Mouse (Mus musculus) induced T-regulatory cell, adult 2 months (primary cell): ENCODE measurements at regions not wholly inside any gene's neighbourhood (a gene's known extent, or its start where the extent isn't known, plus 50 kb on each side); places are given as distances from the start of the nearest gene placed in this dataset.

Experiments used
- DNase-seq: peaks from one replicate; pipeline ENCODE4 v3.0.0-alpha.2; 2012; ENCODE audit warnings: low read depth

- DNase-seq, result no peak
Observed at GRCm38 (mm10) chr14:24827381-24828031, 340.6 kb downstream of the Rps24 start.

DNA sequence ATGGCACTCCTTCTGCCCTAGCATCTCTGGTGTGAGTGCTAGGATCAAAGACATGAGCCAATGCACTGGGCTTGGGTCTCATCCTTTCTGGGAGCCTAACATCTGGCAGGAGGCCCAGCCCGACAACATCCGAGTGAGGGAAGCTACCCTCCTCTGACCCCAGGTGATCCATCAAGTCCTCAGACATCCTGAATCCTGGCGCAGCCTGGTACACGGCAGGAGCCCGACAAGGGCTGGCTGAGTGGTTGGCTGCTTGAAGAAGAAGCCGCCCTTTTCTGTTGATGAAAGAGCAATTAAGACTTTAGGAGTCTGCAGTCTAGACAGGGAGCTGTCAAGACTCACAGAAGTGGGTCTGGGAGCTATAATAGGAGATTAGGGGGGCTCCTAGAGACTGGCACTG is 342.1 kb downstream of the Rps24 start:
- DNase-seq, result no peak

- DNase-seq, result no peak
Observed at GRCm38 (mm10) chr14:24833211-24833610, 346.3 kb downstream of the Rps24 start.

- no peak for DNase-seq
Observed at GRCm38 (mm10) chr14:24838219-24838618, 351.3 kb downstream of the Rps24 start.

- DNase-seq, result no peak
Observed at GRCm38 (mm10) chr14:24839056-24839455, 352.1 kb downstream of the Rps24 start.

GRCm38 (mm10) chr14:24841715-24842496 is 355.0 kb downstream of the Rps24 start:
- DNase-seq, result no peak

DNA sequence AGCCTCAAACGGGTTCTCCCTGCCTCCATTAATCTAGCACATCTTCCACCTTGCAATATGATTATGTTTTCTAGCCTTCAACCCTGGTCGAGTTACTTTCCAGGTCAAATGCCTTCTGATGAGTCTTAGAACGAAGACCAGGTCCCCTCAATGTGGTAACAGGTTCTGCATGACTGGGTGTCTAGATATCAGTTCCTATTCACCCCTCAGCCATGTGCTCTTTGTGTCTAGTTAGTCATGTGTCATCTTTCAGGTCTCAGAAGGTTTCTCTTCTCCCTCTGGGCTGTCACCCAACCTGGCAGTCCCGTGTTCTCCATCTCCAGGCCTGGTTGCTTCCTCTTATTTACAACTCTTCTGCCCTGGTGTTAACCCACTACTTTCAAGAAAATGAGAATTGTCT is 356.7 kb downstream of the Rps24 start:
- no peak for DNase-seq

DNA sequence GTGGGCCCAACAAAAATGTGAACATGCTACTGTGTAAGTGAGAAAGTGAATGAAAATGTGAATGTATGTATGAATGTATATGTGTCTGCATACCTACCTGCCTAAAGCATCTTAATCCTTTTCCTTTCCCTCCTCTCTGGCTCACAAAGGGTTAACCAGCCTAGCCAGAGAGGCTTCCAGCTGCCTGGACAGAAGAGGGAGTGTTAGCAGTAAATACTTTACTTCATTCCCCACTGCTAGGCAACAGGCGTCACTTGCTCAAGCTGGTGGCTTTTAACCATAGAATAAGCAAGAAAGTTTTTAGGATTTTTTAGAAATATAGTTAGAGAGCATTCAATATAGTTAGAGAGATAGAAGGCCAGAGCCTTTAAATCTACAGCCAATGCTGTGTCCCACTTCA is 363.6 kb downstream of the Rps24 start:
- DNase-seq, result no peak

DNA sequence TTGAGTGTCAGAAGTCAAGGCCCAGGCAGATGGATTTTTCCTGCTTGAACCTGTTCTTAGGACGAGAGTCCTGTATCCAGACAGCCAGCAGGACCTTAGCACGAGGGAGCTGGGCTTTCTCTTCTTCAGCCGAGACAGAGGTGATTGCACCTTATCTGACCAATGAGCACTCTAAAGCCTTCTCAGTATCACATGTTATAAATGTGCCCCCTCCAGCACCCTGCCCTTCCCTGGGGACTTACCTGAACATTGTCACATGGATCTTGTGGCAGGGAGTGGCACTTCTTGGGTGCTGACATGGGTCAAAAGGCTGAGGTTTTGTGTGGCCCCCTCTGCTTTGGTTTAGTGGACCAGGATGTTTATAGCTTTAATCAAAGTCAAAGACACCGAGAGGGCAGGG is 367.5 kb downstream of the Rps24 start:
- no peak for DNase-seq

- DNase-seq, result no peak
Observed at GRCm38 (mm10) chr14:24862171-24862570, 375.2 kb downstream of the Rps24 start.

DNA sequence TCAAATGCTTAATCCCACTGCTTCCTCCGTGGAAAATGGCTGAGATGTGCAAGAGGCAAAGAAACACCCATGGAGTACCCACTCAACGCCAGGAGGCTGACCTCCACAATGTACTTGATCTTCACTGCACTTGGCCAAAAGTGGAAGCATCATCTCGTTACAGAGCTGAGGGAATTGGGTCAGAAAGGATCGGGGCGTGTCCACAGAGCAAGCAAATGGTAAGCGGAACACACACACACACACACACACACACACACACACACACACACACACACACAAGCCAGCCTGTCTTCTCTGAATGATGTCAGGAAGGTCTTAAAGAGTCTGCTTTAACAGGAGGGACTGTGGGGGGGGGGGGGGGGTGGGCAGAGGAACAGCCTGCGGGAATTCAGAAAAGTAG is 375.7 kb downstream of the Rps24 start:
- no peak for DNase-seq

DNA sequence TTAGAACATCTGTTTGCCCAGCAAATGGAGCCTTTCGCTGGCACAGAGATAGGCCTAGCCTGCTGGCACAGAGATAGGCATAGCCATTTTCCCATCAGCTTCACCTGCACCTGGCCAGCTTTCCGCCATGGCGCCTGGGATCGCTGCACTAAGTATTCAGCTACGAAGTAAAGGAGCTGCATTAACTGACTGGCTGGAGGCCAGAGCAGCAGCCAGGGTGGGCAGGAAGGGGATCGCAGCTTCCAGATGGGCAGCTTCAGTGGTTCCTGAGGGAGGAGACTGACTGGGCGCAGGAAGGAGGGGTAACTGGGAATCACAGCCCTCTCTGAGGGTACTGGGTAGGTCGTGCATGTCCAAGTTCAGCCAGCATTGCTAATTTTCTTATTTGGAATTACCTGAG is 376.2 kb downstream of the Rps24 start:
- no peak for DNase-seq

GRCm38 (mm10) chr14:24865579-24866230 is 378.8 kb downstream of the Rps24 start:
- no peak for DNase-seq

GRCm38 (mm10) chr14:24867816-24868215 is 380.9 kb downstream of the Rps24 start:
- no peak for DNase-seq

DNA sequence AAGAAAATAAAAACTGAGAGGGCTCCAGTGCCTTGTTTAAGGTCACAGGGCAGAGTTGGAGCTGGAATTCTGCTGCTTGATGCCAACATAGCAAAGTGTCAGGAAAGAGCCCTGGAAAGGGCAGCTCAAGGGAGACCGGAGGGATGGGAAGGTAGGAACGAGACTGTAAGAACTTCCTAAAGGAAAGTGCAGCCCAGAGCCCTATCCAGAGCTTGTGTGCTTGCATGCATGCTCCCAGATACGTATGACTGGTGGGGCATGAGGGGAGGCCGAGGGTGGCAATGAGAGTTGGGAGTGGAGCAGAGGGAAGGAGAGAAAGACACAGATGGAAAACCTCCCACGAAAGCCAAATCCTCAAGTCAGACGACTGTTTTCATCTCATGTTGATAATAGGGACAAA is 381.8 kb downstream of the Rps24 start:
- DNase-seq, result no peak

DNA sequence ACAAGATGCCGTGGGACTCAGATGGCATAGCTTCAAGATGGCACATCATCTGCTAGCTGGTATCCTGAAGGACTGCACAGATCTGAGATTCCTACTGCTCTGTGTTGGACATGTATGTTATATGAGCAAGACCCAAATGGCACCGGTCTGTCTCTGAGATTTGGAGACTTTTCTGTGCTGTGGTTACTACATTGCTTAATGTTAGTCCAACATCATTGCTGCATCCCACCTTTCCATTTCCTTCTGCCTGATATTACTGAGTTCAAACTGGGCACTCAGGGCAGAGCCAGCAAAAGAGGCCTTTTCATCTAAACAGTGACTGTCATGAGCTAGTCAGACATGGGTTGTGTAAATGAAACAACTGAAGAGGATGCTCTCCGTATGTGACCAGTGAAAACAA is 383.3 kb downstream of the Rps24 start:
- DNase-seq, result no peak

DNA sequence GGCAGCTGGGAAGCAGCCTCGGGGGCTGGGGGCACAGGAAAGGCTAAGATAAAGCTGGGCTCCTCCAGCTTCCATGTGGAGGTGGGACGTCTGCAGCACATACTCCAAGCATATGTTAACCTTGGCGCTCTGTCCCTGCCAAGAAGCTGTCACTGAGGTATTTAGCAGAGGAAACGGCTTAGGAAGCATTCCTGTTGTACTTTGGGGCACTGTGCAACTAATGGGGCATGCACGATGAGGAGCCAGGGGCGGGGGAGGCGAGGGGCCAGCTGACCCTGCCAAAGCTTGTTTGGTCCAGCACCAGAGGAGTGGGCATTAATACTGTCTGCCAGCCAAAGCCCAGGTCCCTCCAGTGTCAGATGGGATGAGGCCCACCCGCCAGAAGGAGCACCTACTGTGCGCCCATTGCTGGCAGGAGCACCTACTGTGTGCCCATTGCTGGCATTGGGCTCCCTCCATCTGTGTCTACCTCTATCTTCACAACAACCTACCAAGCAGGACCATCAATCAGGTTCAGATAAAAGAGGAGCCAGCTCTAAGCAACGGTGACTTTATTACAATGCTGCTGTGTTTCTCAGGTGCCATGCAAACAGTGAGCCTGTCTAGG is 384.6 kb downstream of the Rps24 start:
- no peak for DNase-seq

DNA sequence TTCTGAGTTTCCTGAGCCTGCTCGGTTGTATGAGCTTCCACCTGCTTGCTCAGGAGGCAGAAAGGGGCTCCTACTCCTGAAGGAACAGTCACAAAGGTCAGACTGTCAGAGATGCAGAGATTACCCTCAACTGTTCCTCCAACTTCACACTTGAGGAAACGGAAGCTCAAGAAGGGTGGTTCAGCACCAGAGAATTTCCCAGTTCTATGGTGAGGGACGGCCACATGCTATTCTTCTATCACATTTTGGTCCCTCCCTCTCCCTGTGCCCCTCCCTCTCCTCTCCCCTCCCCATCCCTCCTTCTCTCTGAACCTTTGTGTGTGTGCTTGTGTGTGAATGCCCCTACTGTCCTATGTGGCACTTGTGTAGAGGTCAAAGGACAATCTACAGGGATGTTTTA is 386.0 kb downstream of the Rps24 start:
- DNase-seq, result no peak

GRCm38 (mm10) chr14:24873406-24873805 is 386.5 kb downstream of the Rps24 start:
- no peak for DNase-seq

- DNase-seq, result no peak
Observed at GRCm38 (mm10) chr14:24874426-24875155, 387.7 kb downstream of the Rps24 start.

- DNase-seq, result no peak
Observed at GRCm38 (mm10) chr14:24875156-24875545, 388.2 kb downstream of the Rps24 start.

DNA sequence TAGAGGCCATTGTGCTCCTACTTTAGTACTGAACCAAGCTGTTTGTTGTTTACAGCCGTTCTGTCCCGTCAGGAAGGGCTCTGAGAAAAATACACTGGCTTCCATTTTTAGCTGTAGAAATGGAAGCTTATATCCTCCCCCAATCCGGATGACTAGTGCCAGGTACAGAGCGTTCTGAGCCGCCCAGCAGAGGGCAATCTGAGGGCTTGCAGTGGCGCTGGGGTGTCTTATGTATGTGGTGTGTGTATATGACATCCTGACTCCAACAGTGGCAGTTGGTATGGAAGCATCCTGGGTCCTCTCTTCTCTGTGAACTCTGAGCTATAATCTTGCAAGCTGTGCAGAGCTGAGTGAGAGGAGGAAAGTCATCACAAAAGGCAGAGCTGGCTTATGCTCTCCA is 389.0 kb downstream of the Rps24 start:
- no peak for DNase-seq
